Mouse (Mus musculus): ENCODE results near the gene Exoc6b.

The Exoc6b gene

GRCm38 (mm10) chr6:84585686-84586300, 483.5 kb downstream of the Exoc6b start:
- DNase-seq (ENCODE audit: low spot score): no peak

DNA sequence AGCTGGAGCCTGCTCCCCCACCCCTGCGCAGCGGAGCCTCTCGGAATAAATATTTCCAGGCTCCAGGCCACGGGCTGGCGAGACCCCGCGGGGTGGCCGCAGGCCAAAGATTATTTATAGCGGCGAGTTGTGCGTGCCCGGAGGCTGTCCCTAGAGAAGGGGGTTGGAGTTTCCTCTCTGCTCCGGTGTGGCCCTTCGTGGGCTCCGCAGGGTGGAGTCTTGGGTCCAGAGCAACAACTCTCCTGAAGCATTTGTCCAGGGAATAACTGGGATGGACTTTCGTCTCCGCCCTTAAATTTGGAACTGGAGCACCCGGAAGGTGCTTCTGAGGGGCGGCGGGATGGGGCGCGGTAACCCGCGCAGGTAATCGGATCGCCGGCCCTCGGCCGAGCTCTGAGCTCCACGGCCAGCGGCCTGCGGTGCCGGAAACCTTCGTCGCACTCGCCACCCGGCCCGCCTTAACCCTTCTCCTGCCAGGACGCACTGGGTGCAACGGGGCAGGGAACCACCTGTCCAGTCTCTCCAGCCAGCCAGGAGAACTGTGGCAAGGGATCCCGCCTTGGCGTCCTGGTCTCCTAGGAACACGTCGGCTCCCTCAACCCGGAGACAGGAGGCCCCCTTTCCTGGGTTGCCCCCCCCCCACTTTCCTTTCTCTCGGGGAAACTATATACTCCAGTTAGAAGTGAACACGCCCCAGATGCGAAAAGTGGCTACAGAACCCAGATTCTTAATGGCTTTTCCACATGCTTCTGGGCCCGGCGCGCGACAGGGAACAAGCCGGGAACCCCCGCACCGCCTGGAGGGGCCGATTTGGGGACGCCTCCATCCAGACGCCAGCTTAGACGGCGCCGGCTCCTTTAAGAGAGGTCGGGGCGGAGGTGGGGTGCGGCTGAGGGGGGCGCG, 484.3 kb downstream of the Exoc6b start:
- DNase-seq (ENCODE audit: low spot score): peak; percentile 28

DNA sequence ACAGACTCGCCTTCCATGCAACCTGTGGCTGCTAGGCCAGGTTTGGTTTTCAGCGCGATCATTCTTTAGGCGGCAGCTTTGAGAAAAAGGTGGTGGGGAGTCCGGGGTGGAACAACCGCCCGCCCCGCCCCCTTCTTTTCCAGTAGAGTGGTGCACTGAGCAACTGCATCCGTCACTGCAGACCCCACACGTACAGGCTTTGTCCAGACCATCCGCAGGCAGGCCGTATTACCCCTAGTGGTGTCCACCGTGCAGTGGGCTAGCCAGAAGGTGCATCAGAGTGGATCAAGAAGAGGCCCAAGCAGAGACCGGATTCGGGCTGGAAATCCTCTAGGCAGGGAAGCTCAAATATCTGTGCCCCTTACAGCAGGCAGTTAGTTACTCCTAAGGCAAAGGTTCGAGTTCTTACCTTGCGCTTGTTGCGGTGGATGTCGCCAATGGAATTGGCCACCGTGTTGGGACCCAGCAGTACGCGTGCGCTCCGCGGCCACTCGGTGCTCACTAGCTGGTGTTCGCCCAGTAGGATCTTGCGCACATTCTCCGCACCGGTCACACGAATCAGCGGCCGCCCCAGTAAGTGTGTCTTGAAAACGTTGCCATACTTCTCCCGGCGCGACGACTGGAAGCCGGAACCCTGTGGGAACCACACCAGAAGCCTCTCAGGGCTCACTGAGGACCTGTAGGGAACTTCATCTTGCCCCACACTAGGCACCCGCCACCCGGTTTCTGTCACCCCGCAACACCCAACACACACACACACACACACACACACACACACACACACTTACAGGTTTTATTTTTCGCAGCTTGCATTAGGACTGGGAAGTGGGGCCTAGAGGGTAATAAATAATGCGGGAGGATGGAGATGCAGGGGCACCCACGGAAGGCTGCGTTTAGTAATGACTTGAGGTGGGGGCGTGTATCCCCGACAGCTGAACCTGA, 485.2 kb downstream of the Exoc6b start:
- DNase-seq (ENCODE audit: low spot score): peak; percentile 20

DNA sequence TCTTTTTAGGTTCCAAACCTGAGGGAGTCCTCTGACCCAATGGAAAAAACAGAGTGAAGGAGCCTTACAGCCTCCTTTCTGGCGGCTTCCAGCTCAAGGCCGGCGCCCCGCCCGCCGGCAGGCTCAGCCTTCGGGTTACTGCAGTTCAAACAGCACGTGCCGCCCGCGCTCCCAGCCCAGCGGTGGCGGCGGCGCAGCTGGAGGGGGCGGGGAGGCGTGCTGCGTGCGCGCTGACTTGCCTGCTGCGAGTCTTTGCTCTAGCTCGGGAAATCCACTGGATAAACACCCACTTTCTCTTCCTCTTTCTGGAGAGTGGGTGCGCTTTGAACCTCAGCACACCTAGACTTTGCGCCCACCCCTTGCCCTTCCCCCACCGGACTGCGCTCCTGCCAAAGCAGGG, 485.9 kb downstream of the Exoc6b start:
- peak; percentile 83 for DNase-seq (ENCODE audit: low spot score)

- peak; percentile 9 for DNase-seq (ENCODE audit: low spot score)
These were observed 486.5 kb downstream of the Exoc6b start for GRCm38 (mm10) chr6:84582826-84583225.

DNA sequence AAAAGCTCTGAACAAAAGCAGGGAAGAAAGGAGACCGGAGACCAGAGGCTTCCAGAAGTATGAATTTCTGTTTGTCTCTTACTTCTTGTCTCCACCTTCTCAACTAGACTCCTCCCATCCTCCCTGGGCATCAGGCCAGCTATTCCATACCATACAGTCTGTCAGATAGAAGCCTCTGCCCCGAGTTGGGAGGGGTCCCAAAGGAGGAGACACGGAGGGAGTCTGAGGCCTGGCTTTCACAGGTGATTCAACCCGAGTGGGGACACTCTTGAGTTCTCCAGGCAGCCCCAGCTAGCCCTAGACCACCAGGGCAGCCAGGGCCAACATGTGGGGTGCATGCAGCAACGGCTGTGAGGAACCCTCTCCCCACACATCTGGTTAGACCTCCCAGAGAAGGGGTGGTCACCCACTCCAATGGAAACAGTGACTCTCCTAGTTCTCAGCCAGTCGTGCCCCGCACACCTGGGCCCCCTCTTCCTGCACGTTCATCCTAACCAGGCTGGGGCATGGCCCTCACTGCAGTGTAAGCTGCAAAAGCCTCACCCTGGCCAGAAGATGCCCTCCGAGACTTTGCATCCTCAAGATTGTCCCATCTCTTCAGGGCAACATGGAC, 487.4 kb downstream of the Exoc6b start:
- no peak for DNase-seq (ENCODE audit: low spot score)

DNA sequence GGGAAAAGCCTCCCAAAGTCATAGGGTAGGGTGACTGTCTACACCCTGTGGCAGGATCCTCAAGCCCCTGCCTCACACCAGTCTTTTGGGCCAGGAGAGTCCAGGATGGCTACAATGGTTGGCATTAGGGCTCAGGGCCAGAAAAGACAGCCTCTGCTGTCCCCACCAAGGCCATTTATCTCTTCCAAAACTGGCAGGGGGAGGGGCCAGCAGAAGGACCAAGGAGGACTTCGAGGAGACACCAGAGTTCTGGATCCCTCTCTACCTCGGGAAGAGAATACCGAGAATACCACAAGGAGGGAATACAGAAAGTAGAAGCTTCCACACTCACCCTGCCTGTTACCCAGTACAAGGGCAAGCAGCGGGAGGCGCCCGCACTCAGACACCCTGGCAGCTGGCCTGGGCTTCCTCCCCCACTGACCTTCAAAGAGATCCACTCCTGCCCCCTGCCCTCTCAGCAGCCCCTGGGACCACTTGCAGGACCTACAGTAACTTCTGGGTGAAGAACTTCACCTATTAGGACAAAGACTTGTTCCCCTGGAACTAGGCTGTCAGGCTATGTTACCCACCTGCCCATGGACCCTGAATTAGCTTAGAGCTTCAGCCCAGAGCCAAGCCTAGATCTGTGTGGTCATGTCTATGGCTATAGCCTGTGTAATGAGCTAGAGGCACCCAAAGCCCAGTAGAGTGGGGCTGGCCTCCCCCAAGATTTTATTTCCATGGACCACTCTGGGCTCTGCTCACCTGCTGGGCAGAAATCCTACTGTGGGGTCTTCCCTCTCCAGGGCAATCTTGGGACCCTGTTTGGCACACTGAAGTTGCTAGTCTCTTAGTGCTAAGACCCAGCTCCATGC, 488.1 kb downstream of the Exoc6b start:
- DNase-seq (ENCODE audit: low spot score): no peak

DNA sequence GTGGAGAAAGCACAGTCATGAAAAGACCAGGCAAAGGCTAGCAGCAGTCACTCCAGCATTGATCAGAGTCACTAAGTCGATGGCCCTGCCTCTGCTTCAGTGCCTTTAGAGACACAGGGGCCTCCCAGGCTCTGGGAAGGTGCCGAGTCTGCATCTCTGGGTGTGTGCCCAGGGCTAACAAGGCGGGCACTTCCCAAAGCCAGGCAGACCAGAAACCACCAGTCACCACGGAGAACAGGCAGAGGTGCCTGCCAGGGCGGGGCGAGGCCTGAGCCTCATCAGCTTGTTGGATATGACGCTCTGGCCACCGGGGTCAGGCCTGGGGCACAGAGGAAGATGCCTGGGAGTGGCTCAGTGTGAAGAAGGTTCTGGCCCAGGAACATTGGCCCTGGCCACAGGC, 489.8 kb downstream of the Exoc6b start:
- no peak for DNase-seq (ENCODE audit: low spot score)

DNA sequence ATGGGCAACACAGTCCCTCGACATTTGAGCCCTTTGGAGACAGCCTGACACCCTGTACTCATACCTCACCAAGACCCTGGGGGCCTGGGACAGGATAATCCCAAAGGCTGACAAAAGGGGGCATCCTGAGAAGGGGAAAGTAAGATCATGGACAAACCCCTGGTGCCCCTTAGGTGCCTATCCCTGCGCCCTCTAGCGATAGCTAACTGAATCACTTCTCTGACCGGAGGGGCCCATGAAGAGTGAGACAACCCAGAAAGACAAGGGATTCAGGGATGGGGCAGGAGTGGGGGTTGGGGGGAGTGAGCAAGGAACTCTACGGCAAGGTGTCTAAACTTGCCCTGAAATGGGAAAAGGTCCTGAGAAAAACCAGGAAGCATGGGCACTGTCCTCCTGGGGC, 490.4 kb downstream of the Exoc6b start:
- no peak for DNase-seq (ENCODE audit: low spot score)

DNA sequence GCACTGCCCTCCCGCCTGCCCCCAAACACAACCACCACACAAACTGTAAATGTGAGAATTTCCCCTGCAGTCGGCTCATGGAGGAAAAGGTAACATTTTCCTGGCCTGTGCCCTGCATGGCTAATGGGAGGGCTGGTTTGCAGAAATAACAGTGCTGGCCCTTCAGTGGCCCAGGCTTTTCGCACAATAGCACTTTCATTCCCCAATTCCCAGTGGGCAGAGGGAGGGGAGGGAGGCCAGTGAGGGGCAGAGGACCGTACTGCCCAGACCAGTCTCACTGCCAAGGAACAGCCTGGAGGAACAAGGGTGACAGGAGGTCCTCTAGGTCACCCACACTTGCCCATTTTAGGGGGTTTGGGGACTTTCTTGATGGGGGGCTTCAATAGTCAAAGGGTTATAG, 491.4 kb downstream of the Exoc6b start:
- DNase-seq (ENCODE audit: low spot score): no peak

DNA sequence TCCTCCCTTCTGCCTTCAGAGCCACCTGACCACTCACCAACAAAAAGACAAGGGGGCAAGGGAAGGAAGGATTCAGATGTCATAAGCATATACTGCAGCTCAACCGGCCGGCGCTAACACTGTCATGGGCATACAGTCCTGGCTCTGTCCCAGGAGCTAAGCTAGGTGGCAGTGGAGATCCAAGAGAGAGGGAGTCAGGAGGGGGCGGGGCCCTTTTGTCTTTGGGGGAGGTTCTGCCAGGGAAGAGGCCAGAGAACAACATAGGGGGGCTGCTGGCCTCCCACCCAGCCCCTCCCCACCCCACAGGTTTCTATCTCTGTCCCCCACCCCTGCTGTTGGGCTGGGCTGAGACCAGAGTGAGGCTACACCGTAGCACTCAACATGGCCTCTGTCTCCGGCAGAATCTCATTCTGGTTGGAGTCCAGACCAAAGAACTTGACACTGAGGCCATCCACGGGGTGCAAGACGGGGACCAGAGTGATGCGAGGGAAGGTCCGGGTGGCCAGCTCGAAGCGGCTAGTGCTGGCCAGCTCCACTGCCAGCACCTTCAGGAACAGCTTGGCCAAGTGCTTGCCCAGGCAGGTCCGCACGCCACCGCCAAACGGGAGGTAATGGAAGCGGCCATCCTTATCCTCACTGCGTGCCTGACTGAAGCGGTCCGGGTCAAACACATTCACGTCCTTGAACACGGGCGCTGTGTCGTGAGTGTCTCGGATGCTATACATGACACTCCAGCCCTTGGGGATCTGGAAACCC, 495.2 kb downstream of the Exoc6b start:
- no peak for DNase-seq (ENCODE audit: low spot score)

GRCm38 (mm10) chr6:84570039-84570438, 499.3 kb downstream of the Exoc6b start:
- DNase-seq (ENCODE audit: low spot score): peak; percentile 58

- DNase-seq (ENCODE audit: low spot score): peak; percentile 44
These were observed 499.7 kb downstream of the Exoc6b start for GRCm38 (mm10) chr6:84569590-84569989.

GRCm38 (mm10) chr6:84568880-84569279, 500.4 kb downstream of the Exoc6b start:
- no peak for DNase-seq (ENCODE audit: low spot score)

All from testis, postnatal 14 days (tissue).